Comparison of ENCODE assay signal across 8 mouse cellular contexts in the genomic region with DNA sequence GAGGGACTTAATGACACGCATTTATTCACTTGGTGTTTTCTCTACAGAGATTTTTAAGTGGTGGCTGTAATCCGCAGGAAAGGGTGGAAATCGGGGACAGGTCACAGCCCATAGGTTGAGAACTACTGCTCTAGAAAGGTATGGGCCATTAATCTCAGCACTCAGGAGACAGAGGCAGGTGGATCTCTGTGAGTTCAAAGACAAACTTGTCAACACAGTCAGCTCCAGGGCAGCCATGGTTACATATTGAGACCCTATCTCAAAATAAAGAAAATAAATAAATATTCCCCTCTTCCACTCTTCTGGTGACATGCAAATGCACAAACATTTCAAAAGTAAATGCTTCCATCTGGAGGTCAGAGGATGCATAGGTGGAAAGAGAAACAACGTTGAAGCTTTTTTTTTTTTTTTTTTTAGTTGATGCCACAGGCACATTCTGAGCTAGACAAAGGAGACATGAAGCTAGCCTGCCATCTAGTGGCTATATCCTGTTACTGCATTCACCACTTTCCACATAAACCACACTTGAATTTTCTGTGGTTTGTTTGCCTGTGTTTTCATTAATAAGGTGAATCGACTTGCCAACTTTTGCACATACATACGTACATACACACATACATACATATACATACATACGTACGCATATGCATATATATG. TPM values are rescaled to one million over a fixed set of nuclear protein-coding genes. Genes with fewer than 3 reads are reported as not detected.
A peak's percentile ranks its signal among the peaks of the same experiment; 100 is the strongest.
DNase-seq lines count a peak whose midpoint lies in the region; ATAC-seq and TF ChIP-seq lines count a peak whose summit lies in the region.

No protein-coding gene starts in this region.

- H3K9ac ChIP-seq in lung, postnatal 0 days (replicated peaks; ENCODE audit: low read depth) = no peak overlapping the region

- no peak overlapping the region for H3K4me2 ChIP-seq in lung, postnatal 0 days (replicated peaks; ENCODE audit: low read depth, low read length)

- TF ChIP-seq EP300 in lung, postnatal 0 days (IDR thresholded peaks at IDR 0.05) = no peak

- no peak for ATAC-seq in CD4-positive, CD25-positive, alpha-beta regulatory T cell, adult 4 months
- peak; percentile 41; the same call in 1 of the 2 replicates for ATAC-seq in lung, postnatal 0 days

- 36% methylated on average over 8 of the region's 8 CpGs for WGBS in embryonic facial prominence, embryonic 10.5 days
- 36% methylated on average over 8 of the region's 8 CpGs for WGBS in lung, postnatal 0 days

- TF ChIP-seq CTCF in lung, postnatal 0 days (IDR thresholded peaks at IDR 0.05) = peak; percentile 89

- 0 out of 2 replicates have a peak, but pooled peaks cover 7% of the 10 kb centered on the region for H3K27me3 ChIP-seq in embryonic facial prominence, embryonic 10.5 days (replicated peaks; ENCODE audit: low read depth, poor library complexity, severe bottlenecking)
- H3K27me3 ChIP-seq in lung, postnatal 0 days (replicated peaks; ENCODE audit: insufficient read depth, low read length) = no peaks in the 10 kb centered on the region

- H3K9me3 ChIP-seq in embryonic facial prominence, embryonic 10.5 days = 0 out of 2 replicates have a peak, but pooled peaks cover 5% of the 10 kb centered on the region
- no peaks in the 10 kb centered on the region for H3K9me3 ChIP-seq in lung, postnatal 0 days (ENCODE audit: low read length)

- no peaks in the 10 kb centered on the region for H3K4me1 ChIP-seq in embryonic facial prominence, embryonic 10.5 days
- no peaks in the 10 kb centered on the region for H3K4me1 ChIP-seq in lung, postnatal 0 days (ENCODE audit: insufficient read depth, low read depth, low read length)

- H3K27ac ChIP-seq in embryonic facial prominence, embryonic 10.5 days (replicated peaks) = no peak overlapping the region
- no peak overlapping the region for H3K27ac ChIP-seq in lung, postnatal 0 days (ENCODE audit: low read length)

- no peak overlapping the region for H3K4me3 ChIP-seq in embryonic facial prominence, embryonic 10.5 days
- no peak overlapping the region for H3K4me3 ChIP-seq in lung, postnatal 0 days (ENCODE audit: low read depth, low read length)

- DNase-seq in CD4-positive, CD25-positive, alpha-beta regulatory T cell, adult 2 months (ENCODE audit: low read depth, low spot score) = peak; percentile 73
- DNase-seq in ovary, postnatal 14 days (ENCODE audit: low spot score) = peak; percentile 43
- DNase-seq in ovary, adult 18-20 months (ENCODE audit: low spot score) = no peak
- peak; percentile 42 for DNase-seq in embryonic facial prominence, embryonic 10.5 days (ENCODE audit: low spot score)
- peak; percentile 67 for DNase-seq in kidney, postnatal 10 days
- DNase-seq in lung, postnatal 0 days (ENCODE audit: low spot score) = peak; percentile 79
- peak; percentile 48 for DNase-seq in retina, postnatal 7 days (ENCODE audit: low read depth, low spot score)

- no peaks in the 10 kb centered on the region for H3K36me3 ChIP-seq in embryonic facial prominence, embryonic 10.5 days (replicated peaks)
- no peaks in the 10 kb centered on the region for H3K36me3 ChIP-seq in lung, postnatal 0 days (ENCODE audit: insufficient read depth, low read length)

RNA-seq across cellular contexts. Expression of a gene that starts 26.1 kb away (rescaled TPM):
- not detected for polyA plus RNA-seq in CD4-positive, CD25-positive, alpha-beta regulatory T cell, adult 4 months (2017; shearing (Covaris generic))
- not detected in 2 replicates for polyA plus RNA-seq in embryonic facial prominence, embryonic 10.5 days (2016; fragmentation: Nextera tagmentation; extraction: Ambion mirVana)
- 0.21 and 0.27 TPM in 2 replicates for polyA plus RNA-seq in lung, postnatal 0 days (2015; fragmentation: Nextera tagmentation; extraction: Ambion mirVana)

RNA-seq across cellular contexts. Expression of a gene that starts 34.4 kb away (rescaled TPM):
- under 1 TPM in 1 of 2 experiments, not detected in 1; 0.15 TPM for polyA plus RNA-seq in CD4-positive, CD25-positive, alpha-beta regulatory T cell, adult 4 months (2017; shearing (Covaris generic))
- not detected in 2 replicates for polyA plus RNA-seq in embryonic facial prominence, embryonic 10.5 days (2016; fragmentation: Nextera tagmentation; extraction: Ambion mirVana)
- 0.05 and 0.18 TPM in 2 replicates for polyA plus RNA-seq in lung, postnatal 0 days (2015; fragmentation: Nextera tagmentation; extraction: Ambion mirVana)

RNA-seq across cellular contexts. Expression of a gene that starts 45.1 kb away (rescaled TPM):
- 10 to 100 TPM; 66.4 to 83.1 TPM for polyA plus RNA-seq in CD4-positive, CD25-positive, alpha-beta regulatory T cell, adult 4 months (2017; shearing (Covaris generic))
- polyA plus RNA-seq in embryonic facial prominence, embryonic 10.5 days (2016; fragmentation: Nextera tagmentation; extraction: Ambion mirVana) = 24.0 and 27.4 TPM in 2 replicates
- polyA plus RNA-seq in lung, postnatal 0 days (2015; fragmentation: Nextera tagmentation; extraction: Ambion mirVana) = 110 and 130 TPM in 2 replicates
